Mouse (Mus musculus) induced T-regulatory cell, adult 2 months (primary cell): ENCODE measurements around the gene Vps13c.

Source experiments
- DNase-seq: peaks from one replicate; pipeline ENCODE4 v3.0.0-alpha.2; 2012; ENCODE audit warnings: low read depth

Vps13c gene

GRCm38 (mm10) chr9:67831359-67832045, 8.7 kb upstream of the Vps13c start:
- peak; percentile 34 for DNase-seq

GRCm38 (mm10) chr9:67832046-67832605, 8.1 kb upstream of the Vps13c start, which contains the start of gene C2cd4a:
Gene C2cd4a (minus strand): TSS chr9:67832330.
- DNase-seq, result no peak

GRCm38 (mm10) chr9:67834535-67834934, 5.7 kb upstream of the Vps13c start:
- no peak for DNase-seq

- DNase-seq, result no peak
Measured at GRCm38 (mm10) chr9:67837311-67837710, 2.9 kb upstream of the Vps13c start.

- DNase-seq, result no peak
Measured at GRCm38 (mm10) chr9:67842797-67843196, 2.6 kb downstream of the Vps13c start.

GRCm38 (mm10) chr9:67845012-67845411, 4.8 kb downstream of the Vps13c start:
- DNase-seq, result no peak

- DNase-seq, result peak; percentile 42
Measured at GRCm38 (mm10) chr9:67845648-67846047, 5.5 kb downstream of the Vps13c start.

GRCm38 (mm10) chr9:67846089-67846488, 5.9 kb downstream of the Vps13c start:
- DNase-seq, result no peak

GRCm38 (mm10) chr9:67847606-67848005, 7.4 kb downstream of the Vps13c start:
- DNase-seq, result no peak

GRCm38 (mm10) chr9:67849397-67849796, 9.2 kb downstream of the Vps13c start:
- DNase-seq, result no peak

- no peak for DNase-seq
Measured at GRCm38 (mm10) chr9:67849846-67850245, 9.7 kb downstream of the Vps13c start.

- DNase-seq, result peak; percentile 60
Measured at GRCm38 (mm10) chr9:67851150-67851549, 11.0 kb downstream of the Vps13c start.

- no peak for DNase-seq
Measured at GRCm38 (mm10) chr9:67860273-67860672, 20.1 kb downstream of the Vps13c start.

- no peak for DNase-seq
Measured at GRCm38 (mm10) chr9:67863332-67863731, 23.1 kb downstream of the Vps13c start.

GRCm38 (mm10) chr9:67864011-67864410, 23.8 kb downstream of the Vps13c start:
- no peak for DNase-seq

- DNase-seq, result no peak
Measured at GRCm38 (mm10) chr9:67865411-67865810, 25.2 kb downstream of the Vps13c start.

- DNase-seq, result no peak
Measured at GRCm38 (mm10) chr9:67867411-67867810, 27.2 kb downstream of the Vps13c start.

- no peak for DNase-seq
Measured at GRCm38 (mm10) chr9:67869691-67870450, 29.7 kb downstream of the Vps13c start.

GRCm38 (mm10) chr9:67874522-67875222, 34.5 kb downstream of the Vps13c start:
- DNase-seq, result no peak

GRCm38 (mm10) chr9:67875337-67875736, 35.1 kb downstream of the Vps13c start:
- peak; percentile 51 for DNase-seq

- DNase-seq, result no peak
Measured at GRCm38 (mm10) chr9:67877081-67877718, 37.0 kb downstream of the Vps13c start.

- no peak for DNase-seq
Measured at GRCm38 (mm10) chr9:67878197-67878769, 38.1 kb downstream of the Vps13c start.
